Mouse (Mus musculus): ENCODE results near the gene Olfr993. TPM values are rescaled to one million over a fixed set of nuclear protein-coding genes. Genes with fewer than 3 reads are reported as not detected.

Gene Olfr993
- not detected in 2 replicates for polyA plus RNA-seq (2015; fragmentation: Nextera tagmentation; extraction: Ambion mirVana)

DNA sequence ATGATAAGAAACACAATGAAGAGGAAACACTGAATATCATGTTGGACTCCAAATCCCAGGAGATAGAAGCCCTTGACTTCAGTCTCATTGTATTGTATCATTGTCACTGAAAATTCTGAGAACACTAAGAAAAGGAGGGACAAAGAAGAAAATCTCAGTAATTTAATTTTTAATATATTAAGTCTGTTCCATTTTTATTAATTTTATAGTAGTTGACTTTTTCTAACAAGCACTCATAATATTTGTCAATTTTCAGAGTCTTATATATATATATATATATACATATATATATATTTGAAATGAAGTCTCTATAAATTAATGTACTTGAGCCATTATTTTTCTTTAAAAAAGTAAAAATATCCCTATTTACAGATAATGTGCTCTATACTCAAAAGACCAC is at the start of gene Olfr993:
Gene Olfr993, minus strand, starts transcription at position 101 of the 400 bp plus-strand sequence.
- H3K4me1 ChIP-seq (ENCODE audit: control insufficient read depth, low read depth, low read length) = no peaks in the 10 kb centered on the region
- no peak within 1 kb of the TSS for H3K4me3 ChIP-seq (ENCODE audit: low read depth, low read length)
- no peaks in the 10 kb centered on the region for H3K9me3 ChIP-seq (replicated peaks; ENCODE audit: control insufficient read depth, low read length)
- H3K36me3 ChIP-seq (ENCODE audit: control insufficient read depth, insufficient read depth) = no peaks in the 10 kb centered on the region
- ATAC-seq (ENCODE audit: low read depth) = no peak
- no peaks in the 10 kb centered on the region for H3K27me3 ChIP-seq (ENCODE audit: control insufficient read depth, insufficient read depth, low read depth, low read length)
- no peak within 1 kb of the TSS for H3K27ac ChIP-seq (ENCODE audit: low read length)
- H3K4me2 ChIP-seq (ENCODE audit: low read depth, low read length) = no peak within 1 kb of the TSS
- no peak within 1 kb of the TSS for H3K9ac ChIP-seq (ENCODE audit: low read depth, low read length)

DNA sequence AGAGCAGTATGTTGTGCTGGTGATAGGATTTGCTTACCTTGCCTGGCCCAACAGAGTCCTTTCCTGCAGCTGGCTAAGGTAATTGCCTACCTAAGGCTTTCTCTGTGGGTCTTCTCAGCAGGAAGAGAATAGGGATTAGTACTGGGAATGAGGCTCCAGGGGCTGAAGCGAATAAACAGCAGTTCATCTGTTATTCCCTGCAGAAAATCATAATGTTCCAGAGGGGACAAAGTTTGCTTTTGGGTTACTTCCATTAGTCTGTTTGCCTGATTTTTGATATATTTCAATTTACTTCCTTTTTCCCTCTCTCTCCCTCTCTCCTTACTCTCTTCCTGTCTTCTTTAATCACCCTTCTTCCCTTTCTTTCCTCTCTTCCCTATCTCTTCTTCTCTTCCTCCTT is 28.9 kb upstream of the Olfr993 start, which contains the start of gene Olfr995:
Gene Olfr995, minus strand, starts transcription at position 101 of the 400 bp plus-strand sequence.
- no peak for ATAC-seq (ENCODE audit: low read depth)

DNA sequence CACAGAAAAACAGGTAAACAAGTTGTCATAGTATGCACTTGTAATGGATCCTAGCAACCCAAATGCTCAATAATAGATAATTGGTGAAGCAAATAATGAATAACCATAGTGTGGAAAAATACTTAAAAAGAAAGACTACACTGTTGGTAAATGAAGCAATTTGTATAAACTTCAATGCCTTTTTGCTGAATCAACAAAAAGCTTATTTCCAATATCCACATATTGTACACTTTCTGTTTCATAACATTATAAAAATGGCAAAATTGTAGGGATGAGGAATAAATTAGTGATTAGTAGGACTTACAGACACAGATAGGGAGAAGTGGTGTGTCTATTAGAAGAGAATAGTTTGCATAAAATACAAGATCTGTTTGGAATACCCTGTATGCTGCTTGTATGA is 27.9 kb upstream of the Olfr993 start:
- Histone ChIP-seq H3K36me3 (ENCODE audit: control insufficient read depth, insufficient read depth) (no peaks in the 10 kb centered on the region), H3K9me3 (replicated peaks; ENCODE audit: control insufficient read depth, low read length) (no peaks in the 10 kb centered on the region), H3K4me1 (ENCODE audit: control insufficient read depth, low read depth, low read length) (no peaks in the 10 kb centered on the region), H3K4me3 (ENCODE audit: low read depth, low read length) (no peak overlapping the region), H3K9ac (ENCODE audit: low read depth, low read length) (no peak overlapping the region), H3K27ac (ENCODE audit: low read length) (no peak overlapping the region), H3K4me2 (ENCODE audit: low read depth, low read length) (no peak overlapping the region), H3K27me3 (ENCODE audit: control insufficient read depth, insufficient read depth, low read depth, low read length) (no peaks in the 10 kb centered on the region)
- no peak for ATAC-seq (ENCODE audit: low read depth)

More for the DNA sequence above, 28.9 kb upstream of the Olfr993 start, which contains the start of gene Olfr995:
- no peak within 1 kb of the TSS for H3K27ac ChIP-seq (ENCODE audit: low read length)
- no peaks in the 10 kb centered on the region for H3K4me1 ChIP-seq (ENCODE audit: control insufficient read depth, low read depth, low read length)
- H3K36me3 ChIP-seq (ENCODE audit: control insufficient read depth, insufficient read depth) = no peaks in the 10 kb centered on the region
- H3K4me2 ChIP-seq (ENCODE audit: low read depth, low read length) = no peak within 1 kb of the TSS
- H3K27me3 ChIP-seq (ENCODE audit: control insufficient read depth, insufficient read depth, low read depth, low read length) = no peaks in the 10 kb centered on the region
- no peak within 1 kb of the TSS for H3K9ac ChIP-seq (ENCODE audit: low read depth, low read length)
- H3K9me3 ChIP-seq (replicated peaks; ENCODE audit: control insufficient read depth, low read length) = no peaks in the 10 kb centered on the region
- WGBS (ENCODE audit: insufficient replicate concordance) = 12% methylated on average over 1 of the region's 1 CpGs
- no peak within 1 kb of the TSS for H3K4me3 ChIP-seq (ENCODE audit: low read depth, low read length)

DNA sequence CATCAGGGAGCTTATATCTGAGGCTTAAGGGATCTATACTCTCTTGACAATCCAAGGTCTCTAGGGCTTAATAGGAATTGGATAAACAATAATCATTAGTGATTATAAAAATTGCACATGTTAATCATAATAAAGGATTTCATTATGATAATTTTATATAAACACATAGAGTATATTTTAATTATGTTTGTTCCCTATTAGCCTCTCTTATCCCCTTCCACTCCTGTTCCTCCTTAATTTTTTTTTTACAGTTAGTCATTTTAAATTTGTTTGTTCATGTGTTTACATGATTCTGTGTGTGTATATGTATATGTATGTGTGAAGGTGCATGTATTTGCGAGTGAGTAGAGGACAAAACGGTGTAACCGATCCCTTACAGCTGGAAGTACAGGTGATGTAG is 21.7 kb upstream of the Olfr993 start, which contains the start of gene Olfr994:
Gene Olfr994, minus strand, starts transcription at position 101 of the 400 bp plus-strand sequence.
- no peak within 1 kb of the TSS for H3K27ac ChIP-seq (ENCODE audit: low read length)
- H3K4me1 ChIP-seq (ENCODE audit: control insufficient read depth, low read depth, low read length) = no peaks in the 10 kb centered on the region
- H3K27me3 ChIP-seq (ENCODE audit: control insufficient read depth, insufficient read depth, low read depth, low read length) = no peaks in the 10 kb centered on the region
- H3K4me3 ChIP-seq (ENCODE audit: low read depth, low read length) = no peak within 1 kb of the TSS
- H3K9me3 ChIP-seq (replicated peaks; ENCODE audit: control insufficient read depth, low read length) = no peaks in the 10 kb centered on the region
- H3K9ac ChIP-seq (ENCODE audit: low read depth, low read length) = no peak within 1 kb of the TSS
- no peak within 1 kb of the TSS for H3K4me2 ChIP-seq (ENCODE audit: low read depth, low read length)
- 76% methylated on average over 3 of the region's 3 CpGs for WGBS (ENCODE audit: insufficient replicate concordance)
- ATAC-seq (ENCODE audit: low read depth) = no peak
- H3K36me3 ChIP-seq (ENCODE audit: control insufficient read depth, insufficient read depth) = no peaks in the 10 kb centered on the region

DNA sequence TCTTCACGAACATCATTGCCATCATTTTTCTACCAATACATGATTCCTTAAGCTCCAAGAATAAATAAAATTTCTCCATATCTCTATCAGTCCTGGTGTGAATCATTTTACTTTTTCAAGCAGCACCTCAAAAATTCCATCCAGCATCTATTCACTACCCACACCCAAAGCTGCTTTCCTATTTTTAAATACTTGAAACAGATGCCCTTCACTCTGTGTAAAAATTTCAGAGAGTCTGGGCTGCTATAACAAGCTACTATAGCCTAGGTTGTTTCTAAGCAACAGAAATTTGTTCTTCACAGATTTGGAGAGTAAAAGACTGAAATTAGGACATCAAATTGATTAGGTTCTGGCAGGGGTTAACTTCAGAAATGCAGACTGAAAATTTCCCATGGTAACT is 11.2 kb upstream of the Olfr993 start:
- H3K4me1 ChIP-seq (ENCODE audit: control insufficient read depth, low read depth, low read length) = no peaks in the 10 kb centered on the region
- ATAC-seq (ENCODE audit: low read depth) = no peak
- H3K9me3 ChIP-seq (replicated peaks; ENCODE audit: control insufficient read depth, low read length) = no peaks in the 10 kb centered on the region
- no peaks in the 10 kb centered on the region for H3K36me3 ChIP-seq (ENCODE audit: control insufficient read depth, insufficient read depth)
- no peak overlapping the region for H3K4me2 ChIP-seq (ENCODE audit: low read depth, low read length)
- WGBS (ENCODE audit: insufficient replicate concordance) = 54% methylated on average over 1 of the region's 1 CpGs
- no peaks in the 10 kb centered on the region for H3K27me3 ChIP-seq (ENCODE audit: control insufficient read depth, insufficient read depth, low read depth, low read length)
- no peak overlapping the region for H3K9ac ChIP-seq (ENCODE audit: low read depth, low read length)
- H3K27ac ChIP-seq (ENCODE audit: low read length) = no peak overlapping the region
- no peak overlapping the region for H3K4me3 ChIP-seq (ENCODE audit: low read depth, low read length)

DNA sequence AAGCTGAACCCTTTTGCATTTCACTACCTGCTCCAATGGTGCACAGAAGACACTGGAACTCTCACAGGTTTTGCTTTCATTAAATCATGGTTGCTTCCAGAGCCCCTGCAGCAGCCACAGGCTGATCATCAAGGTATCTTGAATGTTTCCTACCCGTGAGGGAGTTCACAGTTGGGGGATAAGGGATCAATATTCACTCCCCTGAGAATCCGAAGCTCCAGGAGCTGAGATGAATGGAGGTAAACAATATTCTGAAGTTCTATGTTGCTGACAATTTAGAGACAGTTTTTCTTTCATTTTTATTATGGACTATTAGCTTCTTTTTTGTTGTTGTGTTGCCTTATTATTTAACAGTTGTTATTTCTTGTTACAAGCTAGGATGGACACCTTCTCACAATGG is 5.3 kb downstream of the Olfr993 start, which contains the start of gene Olfr992:
Gene Olfr992, minus strand, starts transcription at position 101 of the 400 bp plus-strand sequence.
- Histone ChIP-seq H3K9me3 (replicated peaks; ENCODE audit: control insufficient read depth, low read length) (no peaks in the 10 kb centered on the region), H3K27ac (ENCODE audit: low read length) (no peak within 1 kb of the TSS), H3K36me3 (ENCODE audit: control insufficient read depth, insufficient read depth) (no peaks in the 10 kb centered on the region), H3K4me2 (ENCODE audit: low read depth, low read length) (no peak within 1 kb of the TSS), H3K9ac (ENCODE audit: low read depth, low read length) (no peak within 1 kb of the TSS), H3K4me1 (ENCODE audit: control insufficient read depth, low read depth, low read length) (no peaks in the 10 kb centered on the region), H3K4me3 (ENCODE audit: low read depth, low read length) (no peak within 1 kb of the TSS), H3K27me3 (ENCODE audit: control insufficient read depth, insufficient read depth, low read depth, low read length) (no peaks in the 10 kb centered on the region)
- 19% methylated on average over 2 of the region's 2 CpGs for WGBS (ENCODE audit: insufficient replicate concordance)
- no peak for ATAC-seq (ENCODE audit: low read depth)

Other genes with a start within 250 kb of the Olfr993 start
- gene Lrrc55, start 217.7 kb downstream of the Olfr993 start, polyA plus RNA-seq (2015; fragmentation: Nextera tagmentation; extraction: Ambion mirVana) = 0.07 and 0.09 TPM in 2 replicates
- not detected in 2 replicates for gene Olfr987, start 75.6 kb downstream of the Olfr993 start, polyA plus RNA-seq (2015; fragmentation: Nextera tagmentation; extraction: Ambion mirVana)
- gene Olfr988, start 51.6 kb downstream of the Olfr993 start, polyA plus RNA-seq (2015; fragmentation: Nextera tagmentation; extraction: Ambion mirVana) = not detected in 2 replicates
- not detected in 2 replicates for gene Olfr992, start 5.4 kb downstream of the Olfr993 start, polyA plus RNA-seq (2015; fragmentation: Nextera tagmentation; extraction: Ambion mirVana)
- gene Olfr994, start 21.6 kb upstream of the Olfr993 start, polyA plus RNA-seq (2015; fragmentation: Nextera tagmentation; extraction: Ambion mirVana) = not detected in 2 replicates
- not detected in 2 replicates for gene Olfr995, start 28.8 kb upstream of the Olfr993 start, polyA plus RNA-seq (2015; fragmentation: Nextera tagmentation; extraction: Ambion mirVana)
- gene 4833423E24Rik, start 104.1 kb upstream of the Olfr993 start, polyA plus RNA-seq (2015; fragmentation: Nextera tagmentation; extraction: Ambion mirVana) = not detected in 2 replicates
- not detected in 2 replicates for gene Olfr996, start 164.3 kb upstream of the Olfr993 start, polyA plus RNA-seq (2015; fragmentation: Nextera tagmentation; extraction: Ambion mirVana)
- gene Olfr998, start 174.1 kb upstream of the Olfr993 start, polyA plus RNA-seq (2015; fragmentation: Nextera tagmentation; extraction: Ambion mirVana) = not detected in 2 replicates
- gene Olfr1000, start 197.0 kb upstream of the Olfr993 start, polyA plus RNA-seq (2015; fragmentation: Nextera tagmentation; extraction: Ambion mirVana) = not detected in 2 replicates
- gene Olfr1002, start 235.8 kb upstream of the Olfr993 start, polyA plus RNA-seq (2015; fragmentation: Nextera tagmentation; extraction: Ambion mirVana) = not detected in 2 replicates
- gene Olfr154, start 249.6 kb upstream of the Olfr993 start, polyA plus RNA-seq (2015; fragmentation: Nextera tagmentation; extraction: Ambion mirVana) = not detected in 2 replicates

Measured in liver, embryonic 16.5 days (tissue).